Mouse (Mus musculus) embryonic fibroblast, embryonic 13.5 days (primary cell): Measurements from ENCODE around the gene Olfr707. TPM values are rescaled to one million over a fixed set of nuclear protein-coding genes. Genes with fewer than 3 reads are reported as not detected.
"Not testable (repeated sequence)": the region's sequence is repeated elsewhere in the genome, so short reads cannot be mapped to it uniquely, and the experiment has no call there.

Source experiments
- H3K27ac ChIP-seq: 2 replicates; pipeline ENCODE4 v1.5.1; 2012; ENCODE audit warnings: low read length, control low read depth, inconsistent platforms; ENCODE audit not compliant: insufficient read depth
- H3K4me1 ChIP-seq: 2 replicates; pipeline ENCODE4 v1.6.1; 2011; ENCODE audit warnings: low read length; ENCODE audit not compliant: control insufficient read depth, insufficient read depth
- H3K4me3 ChIP-seq: 2 replicates; pipeline ENCODE4 v1.5.1; 2011; ENCODE audit warnings: mild to moderate bottlenecking, control low read depth, low read length; ENCODE audit not compliant: insufficient read depth
- CTCF ChIP-seq: IDR thresholded peaks from 2 replicates; pipeline ENCODE4 v1.5.1; 2011; ENCODE audit warnings: mild to moderate bottlenecking, control low read depth, low read length, moderate library complexity, borderline replicate concordance; ENCODE audit not compliant: insufficient read depth
- POLR2A ChIP-seq: IDR thresholded peaks from 2 replicates; pipeline ENCODE4 v1.6.1; 2011; ENCODE audit warnings: low read depth, mild to moderate bottlenecking, control low read depth, low read length, moderate library complexity
- polyA plus RNA-seq: library from polyadenylated mRNA; stranded (reverse); fragments of >200 nt; gene quantifications from 2 replicates; pipeline ENCODE4 v1.2.4, GENCODE M21; 2011; ENCODE audit warnings: low read depth; ENCODE audit not compliant: missing spikeins, insufficient read length

Gene Olfr707
- not detected in 2 replicates for polyA plus RNA-seq

DNA sequence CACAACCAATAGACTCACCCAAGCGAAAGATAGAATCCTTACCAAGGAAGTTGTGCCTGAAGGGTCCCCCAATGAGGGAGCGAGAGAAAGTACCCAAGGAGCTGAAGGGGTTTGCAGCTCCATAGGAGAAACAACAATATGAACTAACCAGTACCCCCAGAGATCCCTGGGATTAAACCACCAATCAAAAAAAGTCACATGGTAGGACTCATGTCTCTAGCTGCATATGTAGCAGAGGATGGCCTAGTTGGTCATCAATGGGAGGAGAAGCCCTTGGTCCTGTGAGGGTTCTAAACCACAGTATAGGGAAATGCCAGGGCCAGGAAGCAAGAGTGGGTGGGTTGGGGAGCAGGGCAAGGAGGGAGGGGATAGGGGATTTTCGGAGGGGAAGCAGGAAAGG, at the start of gene Olfr707:
Olfr707 (minus strand) TSS at position 101 of the 400 bp plus-strand sequence.
- not testable (repeated sequence) for H3K4me1 ChIP-seq, H3K4me3 ChIP-seq, H3K27ac ChIP-seq

DNA sequence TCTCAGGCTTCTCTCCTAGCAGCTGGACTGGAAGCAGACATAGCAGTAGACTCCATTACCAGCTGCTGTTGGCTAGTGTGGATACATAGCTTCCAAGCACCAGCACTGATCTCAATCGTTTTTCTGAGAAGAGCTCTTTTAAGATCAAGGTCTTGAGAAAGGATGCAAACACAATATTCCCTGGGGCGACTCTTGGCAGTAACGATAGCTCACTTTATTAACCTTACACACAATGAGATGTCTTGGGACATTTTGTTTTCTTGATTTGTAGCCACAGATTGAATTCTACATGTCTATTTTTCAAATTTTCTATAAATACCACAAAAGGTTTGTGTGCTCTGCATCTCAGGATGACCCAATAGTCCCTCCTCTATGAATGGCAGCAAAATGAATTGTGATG, 47.2 kb upstream of the Olfr707 start, which contains the start of gene Olfr710:
Olfr710 (minus strand) TSS at position 101 of the 400 bp plus-strand sequence.
- Histone ChIP-seq H3K4me3 (no peak within 1 kb of the TSS), H3K4me1 (no peaks in the 10 kb centered on the region), H3K27ac (no peak within 1 kb of the TSS)
- TF ChIP-seq POLR2A: no peak
- TF ChIP-seq CTCF: no peak

DNA sequence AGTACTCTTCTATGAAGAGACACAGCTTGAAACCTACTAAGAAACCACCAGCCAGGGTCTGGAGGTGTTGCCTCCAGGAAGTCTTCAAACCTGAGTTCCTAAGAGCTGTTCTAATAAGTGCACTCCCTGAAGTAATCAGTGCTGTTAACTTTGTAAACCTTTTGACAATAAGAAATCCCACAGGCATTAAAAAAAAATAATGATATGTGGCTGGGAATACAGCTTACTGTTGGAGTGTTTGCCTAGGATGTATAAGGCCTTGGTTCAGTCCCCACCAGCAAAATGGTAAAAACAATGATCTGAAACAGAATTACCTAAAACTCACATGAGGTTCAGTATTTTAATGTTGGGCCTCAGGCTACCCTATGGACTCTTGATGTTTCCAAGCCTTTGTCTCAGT, 31.1 kb upstream of the Olfr707 start, which contains the start of gene Olfr709-ps1:
Olfr709-ps1 (minus strand) TSS at position 101 of the 400 bp plus-strand sequence.
- TF ChIP-seq POLR2A (no peak), CTCF (no peak)
- no peaks in the 10 kb centered on the region for H3K4me1 ChIP-seq
- no peak within 1 kb of the TSS for H3K4me3 ChIP-seq
- H3K27ac ChIP-seq: no peak within 1 kb of the TSS

DNA sequence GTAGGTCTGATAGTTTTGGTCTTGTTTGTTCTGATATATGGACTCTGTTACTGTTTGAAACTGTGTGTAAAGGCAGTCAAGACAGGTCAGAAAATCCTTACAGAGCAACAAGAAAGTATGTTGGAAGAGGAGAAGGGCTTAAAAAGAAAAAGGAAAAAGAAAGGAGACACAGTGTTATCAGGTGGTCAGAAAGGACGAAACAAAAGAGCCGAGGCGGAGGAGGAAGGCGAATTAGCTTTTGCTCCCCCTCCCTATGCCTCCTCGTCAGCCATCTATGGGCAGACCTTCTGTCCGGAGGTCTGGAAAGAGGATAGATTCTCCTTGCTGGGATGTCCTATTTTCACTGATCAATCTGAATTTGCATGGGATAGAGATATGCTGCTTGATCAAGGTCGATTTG, 19.9 kb upstream of the Olfr707 start:
- H3K4me1 ChIP-seq, H3K4me3 ChIP-seq, H3K27ac ChIP-seq: not testable (repeated sequence)

DNA sequence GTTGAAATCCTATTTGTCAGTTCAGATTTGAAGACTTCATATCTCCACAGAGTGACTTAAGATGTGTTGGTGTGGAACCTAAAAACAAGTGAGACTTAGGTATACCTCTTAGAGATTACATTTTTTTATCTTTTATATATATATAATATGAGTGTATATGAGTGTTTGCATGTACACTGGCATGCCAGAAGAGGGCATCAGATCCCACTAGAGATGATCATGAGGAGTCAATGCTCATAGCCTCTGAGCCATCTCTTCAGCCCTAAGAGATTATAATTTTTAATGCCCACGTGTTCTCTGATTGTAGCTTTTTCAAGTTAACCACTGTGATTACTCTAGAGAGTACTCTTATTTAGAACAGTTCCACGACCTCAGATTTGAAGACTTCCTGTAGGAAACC, 6.6 kb upstream of the Olfr707 start, which contains the start of gene Olfr1532-ps1:
Olfr1532-ps1 (plus strand) TSS at position 326 of the 400 bp plus-strand sequence.
- H3K4me3 ChIP-seq: no peak within 1 kb of the TSS
- no peak within 1 kb of the TSS for H3K27ac ChIP-seq
- no peaks in the 10 kb centered on the region for H3K4me1 ChIP-seq
- TF ChIP-seq CTCF (no peak), POLR2A (no peak)

DNA sequence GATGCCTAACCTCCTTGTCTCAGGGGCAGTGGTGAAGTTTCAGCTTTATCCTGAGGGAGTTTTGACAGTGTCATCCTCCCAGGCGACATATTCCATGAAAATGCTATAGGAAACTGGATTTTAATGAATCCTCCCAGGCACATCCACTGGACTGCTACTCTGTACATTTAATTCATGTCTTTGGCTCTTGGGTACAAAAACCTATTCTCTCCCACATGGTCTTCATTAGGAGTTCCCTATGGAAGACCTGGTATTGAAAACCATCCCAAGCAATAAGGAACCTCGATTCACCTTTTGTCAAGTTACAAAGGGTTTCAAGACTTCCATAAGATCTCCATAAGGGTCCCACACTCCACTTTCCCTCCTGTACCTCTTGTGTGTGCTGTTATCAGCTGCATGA, 13.0 kb downstream of the Olfr707 start, which contains the start of gene Olfr706:
Olfr706 (minus strand) TSS at position 101 of the 400 bp plus-strand sequence.
- TF ChIP-seq CTCF (no peak), POLR2A (no peak)

DNA sequence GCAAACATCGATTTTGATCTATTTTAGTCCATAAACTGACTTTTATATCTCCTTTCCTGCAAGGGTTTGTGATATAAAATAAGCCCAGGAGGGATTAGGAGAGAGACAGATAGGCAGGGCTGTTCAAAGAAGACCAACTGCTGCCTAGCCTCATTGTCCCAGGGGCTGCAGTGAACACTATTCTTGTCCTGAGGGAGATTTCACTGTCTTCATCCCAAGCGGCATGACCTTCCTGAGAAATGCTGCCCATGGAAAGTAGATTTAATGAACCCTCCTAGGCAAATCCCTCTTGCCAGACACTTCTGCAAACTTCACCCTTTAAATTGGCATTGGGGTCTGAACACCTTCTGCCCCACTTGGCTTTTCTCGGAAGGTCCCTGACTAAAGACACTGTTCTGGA, 24.2 kb downstream of the Olfr707 start, which contains the start of gene Olfr705:
Olfr705 (minus strand) TSS at position 101 of the 400 bp plus-strand sequence.
- H3K4me3 ChIP-seq: no peak within 1 kb of the TSS
- no peaks in the 10 kb centered on the region for H3K4me1 ChIP-seq
- TF ChIP-seq POLR2A (no peak), CTCF (no peak)
- H3K27ac ChIP-seq: no peak within 1 kb of the TSS

More for the DNA sequence above, 13.0 kb downstream of the Olfr707 start, which contains the start of gene Olfr706:
- Histone ChIP-seq H3K27ac (no peak within 1 kb of the TSS), H3K4me1 (no peaks in the 10 kb centered on the region), H3K4me3 (no peak within 1 kb of the TSS)

DNA sequence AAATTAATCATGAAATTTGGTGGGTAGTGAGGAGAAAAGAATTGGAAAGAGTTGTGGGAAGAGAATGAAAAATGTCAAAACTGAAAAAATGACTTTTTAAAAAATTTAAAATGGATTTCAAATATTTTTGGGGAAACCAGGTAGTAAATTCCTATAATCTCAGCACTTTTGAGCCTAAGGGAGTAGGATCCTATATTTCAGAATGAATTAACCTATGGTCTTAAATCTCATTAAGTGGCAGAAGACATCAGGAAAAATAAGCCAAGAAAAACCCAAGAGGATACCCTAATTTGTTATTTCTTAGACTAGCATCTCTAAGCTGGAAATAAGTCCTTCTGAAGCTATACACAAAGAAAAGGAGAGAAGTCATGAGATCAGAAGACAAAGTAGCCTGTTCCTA, 38.2 kb downstream of the Olfr707 start, which contains the start of gene Olfr704:
Olfr704 (plus strand) TSS at position 301 of the 400 bp plus-strand sequence.
- no peak for TF ChIP-seq POLR2A
- no peak for TF ChIP-seq CTCF
- Histone ChIP-seq H3K4me3 (no peak within 1 kb of the TSS), H3K4me1 (no peaks in the 10 kb centered on the region)

DNA sequence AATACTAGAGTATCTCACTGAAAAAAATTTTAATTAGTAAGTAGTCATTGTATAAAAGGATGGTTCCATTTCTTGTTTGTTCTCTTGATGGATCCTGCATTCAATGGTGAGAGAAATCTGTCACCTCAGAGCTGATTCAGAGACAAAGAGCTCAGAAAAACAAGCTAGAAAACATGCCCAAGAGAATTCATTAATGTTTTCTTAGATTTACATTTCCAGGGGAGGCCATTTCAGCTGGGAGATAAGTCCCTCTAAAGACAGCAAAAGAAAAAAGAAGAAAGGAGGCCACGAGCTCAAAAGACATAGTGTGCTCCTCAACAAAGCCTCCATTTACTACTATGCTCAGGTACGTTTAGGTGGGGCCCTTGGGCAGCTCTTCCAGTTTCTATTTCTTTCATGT, 58.0 kb downstream of the Olfr707 start, which contains the start of gene Olfr703:
Olfr703 (plus strand) TSS at position 301 of the 400 bp plus-strand sequence.
- no peak within 1 kb of the TSS for H3K4me3 ChIP-seq
- no peak for TF ChIP-seq CTCF
- no peak for TF ChIP-seq POLR2A
- H3K27ac ChIP-seq: no peak within 1 kb of the TSS
- H3K4me1 ChIP-seq: no peaks in the 10 kb centered on the region

More for the DNA sequence above, 38.2 kb downstream of the Olfr707 start, which contains the start of gene Olfr704:
- H3K27ac ChIP-seq: no peak within 1 kb of the TSS

Other genes with a start within 250 kb of the Olfr707 start
- not detected in 2 replicates for gene Olfr693, start 220.7 kb downstream of the Olfr707 start, polyA plus RNA-seq
- gene Olfr694, start 209.4 kb downstream of the Olfr707 start, polyA plus RNA-seq: not detected in 2 replicates
- gene Olfr695, start 184.8 kb downstream of the Olfr707 start, polyA plus RNA-seq: not detected in 2 replicates
- gene Olfr697, start 158.8 kb downstream of the Olfr707 start, polyA plus RNA-seq: not detected in 2 replicates
- gene Olfr698, start 145.8 kb downstream of the Olfr707 start, polyA plus RNA-seq: not detected in 2 replicates
- gene Olfr699, start 108.0 kb downstream of the Olfr707 start, polyA plus RNA-seq: not detected in 2 replicates
- not detected in 2 replicates for gene Olfr700, start 92.4 kb downstream of the Olfr707 start, polyA plus RNA-seq
- gene Olfr701, start 87.1 kb downstream of the Olfr707 start, polyA plus RNA-seq: not detected in 2 replicates
- gene Olfr702, start 67.3 kb downstream of the Olfr707 start, polyA plus RNA-seq: not detected in 2 replicates
- gene Olfr703, start 57.9 kb downstream of the Olfr707 start, polyA plus RNA-seq: not detected in 2 replicates
- not detected in 2 replicates for gene Olfr704, start 38.1 kb downstream of the Olfr707 start, polyA plus RNA-seq
- not detected in 2 replicates for gene Olfr705, start 24.4 kb downstream of the Olfr707 start, polyA plus RNA-seq
- not detected in 2 replicates for gene Olfr706, start 13.1 kb downstream of the Olfr707 start, polyA plus RNA-seq
- not detected in 2 replicates for gene Olfr1532-ps1, start 6.8 kb upstream of the Olfr707 start, polyA plus RNA-seq
- gene Olfr709-ps1, start 31.0 kb upstream of the Olfr707 start, polyA plus RNA-seq: not detected in 2 replicates
- gene Olfr710, start 47.1 kb upstream of the Olfr707 start, polyA plus RNA-seq: not detected in 2 replicates
- gene Olfr6, start 62.7 kb upstream of the Olfr707 start, polyA plus RNA-seq: not detected in 2 replicates
- not detected in 2 replicates for gene Olfr711, start 74.2 kb upstream of the Olfr707 start, polyA plus RNA-seq
- not detected in 2 replicates for gene Olfr2, start 104.8 kb upstream of the Olfr707 start, polyA plus RNA-seq
- gene Olfr713, start 129.9 kb upstream of the Olfr707 start, polyA plus RNA-seq: not detected in 2 replicates
- not detected in 2 replicates for gene Olfr714, start 169.7 kb upstream of the Olfr707 start, polyA plus RNA-seq
- not detected in 2 replicates for gene Olfr17, start 192.0 kb upstream of the Olfr707 start, polyA plus RNA-seq
- not detected in 2 replicates for gene Olfr715b, start 209.1 kb upstream of the Olfr707 start, polyA plus RNA-seq
- gene Olfr715, start 229.8 kb upstream of the Olfr707 start, polyA plus RNA-seq: not detected in 2 replicates
- gene Olfr716, start 237.1 kb upstream of the Olfr707 start, polyA plus RNA-seq: not detected in 2 replicates